Mouse (Mus musculus) heart, embryonic 11.5 days (tissue): Measurements from ENCODE around the gene Emc4. TPM values are rescaled to one million over a fixed set of nuclear protein-coding genes. Genes with fewer than 3 reads are reported as not detected.

ENCODE experiments used
- ATAC-seq: fragments of 200-750 bp; cut with Nextera tagmentation; replicated peaks from 2 replicates; pipeline ENCODE4 v1.8.0; 2017; ENCODE audit warnings: moderate library complexity; ENCODE audit not compliant: insufficient number of reproducible peaks, low FRiP score, low TSS enrichment
- H3K27ac ChIP-seq: fragments of 300-500 bp; sonication (generic); 2 replicates; pipeline ENCODE4 v1.5.1; 2014; ENCODE audit warnings: mild to moderate bottlenecking, low read depth, low read length
- H3K27me3 ChIP-seq: fragments of 300-500 bp; sonication (generic); 2 replicates; pipeline ENCODE4 v1.6.1; 2014; ENCODE audit warnings: mild to moderate bottlenecking, low read length, mixed read lengths; ENCODE audit not compliant: control insufficient read depth, insufficient read depth
- H3K36me3 ChIP-seq: fragments of 300-500 bp; sonication (generic); 2 replicates; pipeline ENCODE4 v1.6.1; 2014; ENCODE audit warnings: mild to moderate bottlenecking, low read length, moderate library complexity, mixed read lengths; ENCODE audit not compliant: control insufficient read depth, insufficient read depth
- H3K4me1 ChIP-seq: fragments of 300-500 bp; sonication (generic); 2 replicates; pipeline ENCODE4 v1.6.1; 2014; ENCODE audit warnings: low read length; ENCODE audit not compliant: control insufficient read depth, insufficient read depth
- H3K4me2 ChIP-seq: fragments of 300-500 bp; sonication (generic); 2 replicates; pipeline ENCODE4 v1.6.1; 2014; ENCODE audit warnings: mild to moderate bottlenecking, moderate library complexity
- H3K4me3 ChIP-seq: fragments of 300-500 bp; sonication (generic); 2 replicates; pipeline ENCODE4 v1.5.1; 2014; ENCODE audit warnings: low read depth, low read length
- H3K9ac ChIP-seq: fragments of 300-500 bp; sonication (generic); 2 replicates; pipeline ENCODE4 v1.6.1; 2014; ENCODE audit warnings: mild to moderate bottlenecking, low read depth, low read length, moderate library complexity
- H3K9me3 ChIP-seq: fragments of 300-500 bp; sonication (generic); replicated peaks from 2 replicates; pipeline ENCODE4 v1.6.1; 2016; ENCODE audit warnings: low read length; ENCODE audit not compliant: control insufficient read depth
- WGBS: fragments of 180-500 bp; shearing (Covaris S2); extraction: QIAGEN DNeasy Blood & Tissue Kit; methylation state at CpG from one replicate; pipeline ENCODE4 v1.1.7; 2014; ENCODE audit not compliant: insufficient replicate concordance; 5-methylcytosine and 5-hydroxymethylcytosine counted together
- polyA plus RNA-seq: library from polyadenylated mRNA; unstranded; fragments of >200 nt; fragmentation: Nextera tagmentation; extraction: Ambion mirVana; gene quantifications from 2 replicates; pipeline ENCODE4 v1.2.1, GENCODE M21; 2014

Gene Emc4
- polyA plus RNA-seq, 1 experiment from 2014 or later, result 92.1 TPM

DNA sequence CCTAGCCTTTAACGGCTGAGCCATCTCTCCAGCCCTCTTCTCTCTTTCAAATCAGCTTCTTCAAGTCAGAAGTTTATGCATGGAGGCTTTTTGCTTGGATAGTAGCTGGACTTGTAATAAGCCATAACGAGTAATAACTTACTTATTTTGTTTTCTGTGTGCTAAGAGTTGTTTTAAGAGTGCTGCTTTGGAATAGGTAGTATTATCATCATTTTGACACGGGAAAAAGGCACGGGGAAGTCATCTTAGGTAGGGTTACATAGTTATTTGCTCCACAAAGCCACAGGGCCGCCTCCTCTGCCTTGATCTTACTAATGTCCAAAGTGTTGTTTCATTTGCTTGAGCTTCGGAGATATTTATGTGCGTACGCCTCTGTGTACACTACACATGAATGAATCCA is 12.3 kb upstream of the Emc4 start:
- no peak overlapping the region for H3K27ac ChIP-seq
- no peak for ATAC-seq
- no peaks in the 10 kb centered on the region for H3K36me3 ChIP-seq
- H3K4me3 ChIP-seq, result peak overlapping the region; percentile 93
- no peaks in the 10 kb centered on the region for H3K9me3 ChIP-seq
- H3K27me3 ChIP-seq, result no peaks in the 10 kb centered on the region
- H3K4me2 ChIP-seq, result peak overlapping the region; percentile 85
- 55% methylated on average over 8 of the region's 8 CpGs for WGBS
- peaks cover 10% of the 10 kb centered on the region for H3K4me1 ChIP-seq
- H3K9ac ChIP-seq, result peak overlapping the region; percentile 98

DNA sequence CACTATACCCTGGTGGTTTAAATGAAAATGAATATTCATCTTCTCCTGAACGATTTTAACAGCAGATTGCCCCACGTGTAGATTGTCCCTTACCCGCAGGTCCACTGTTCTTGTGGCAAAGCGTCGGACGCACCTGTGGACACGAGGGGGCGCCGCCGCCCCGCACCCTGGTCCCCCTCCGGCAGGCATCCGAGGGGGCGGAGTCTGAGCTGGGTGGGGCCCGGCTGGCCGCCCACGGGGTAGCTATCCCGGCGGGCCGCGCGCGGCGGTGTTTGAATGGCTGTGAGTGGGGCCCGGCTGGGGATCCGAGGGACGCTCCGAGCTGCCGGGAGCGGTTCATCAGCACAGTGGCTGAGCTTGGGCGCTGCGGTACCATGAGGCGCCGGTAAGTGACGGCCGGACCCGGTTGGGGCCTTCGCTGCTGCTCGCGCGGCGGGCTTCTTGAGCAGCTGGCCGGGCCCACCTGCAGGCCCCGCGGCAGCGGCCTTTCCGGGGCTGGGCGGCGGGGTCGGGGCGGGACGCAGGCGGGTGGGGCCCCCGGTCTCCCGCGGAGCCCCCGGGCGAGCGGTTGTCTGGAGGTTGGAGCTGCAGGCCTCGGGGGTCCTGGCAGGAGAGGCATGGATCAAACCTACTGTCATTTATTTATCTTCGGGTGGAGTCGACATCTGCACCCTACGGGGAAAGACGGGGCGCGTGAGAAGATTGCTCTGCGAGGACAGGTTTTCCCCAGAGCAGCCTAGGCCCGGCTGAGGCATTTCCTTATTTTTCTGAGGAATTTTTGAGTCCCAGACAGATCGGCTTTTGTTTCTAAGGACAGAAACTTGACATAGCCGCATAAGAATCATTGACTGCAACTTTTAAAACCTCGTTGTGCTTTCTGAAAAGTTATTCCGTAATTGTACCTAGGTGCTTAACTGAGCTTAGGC is 11.4 kb upstream of the Emc4 start, which contains the start of gene Katnbl1:
Gene Katnbl1 (plus strand): TSS at position 239 of the 926 bp plus-strand sequence.
- Histone ChIP-seq H3K9ac (peak within 1 kb of the TSS; percentile 98), H3K36me3 (no peaks in the 10 kb centered on the region), H3K4me1 (peaks cover 10% of the 10 kb centered on the region), H3K27ac (peak within 1 kb of the TSS; percentile 87), H3K27me3 (no peaks in the 10 kb centered on the region), H3K4me2 (peak within 1 kb of the TSS; percentile 85), H3K9me3 (no peaks in the 10 kb centered on the region), H3K4me3 (peak within 1 kb of the TSS; percentile 93)
- peak; percentile 97 for ATAC-seq
- WGBS, result under 1% methylated on average over 72 of the region's 72 CpGs

DNA sequence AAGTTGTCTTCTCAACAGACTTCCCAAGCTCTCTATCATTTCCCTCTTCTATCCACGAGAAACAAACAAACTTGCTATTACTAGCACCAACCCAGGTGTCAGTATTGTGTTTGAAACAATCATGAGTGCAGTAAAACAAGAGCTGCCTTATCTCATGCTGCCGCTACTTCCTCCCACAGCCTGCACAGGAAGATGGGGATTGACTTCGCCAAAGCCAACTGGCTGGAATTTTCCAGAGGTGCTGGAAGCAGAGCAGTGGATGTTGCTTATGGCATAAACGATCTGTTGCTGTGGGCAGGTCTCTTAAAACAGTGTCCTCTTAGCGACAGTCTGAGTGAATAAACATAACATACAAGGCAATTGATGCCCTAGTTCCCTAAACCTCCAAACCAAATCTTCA is 6.8 kb upstream of the Emc4 start:
- H3K27me3 ChIP-seq, result no peaks in the 10 kb centered on the region
- 40% methylated on average over 5 of the region's 5 CpGs for WGBS

DNA sequence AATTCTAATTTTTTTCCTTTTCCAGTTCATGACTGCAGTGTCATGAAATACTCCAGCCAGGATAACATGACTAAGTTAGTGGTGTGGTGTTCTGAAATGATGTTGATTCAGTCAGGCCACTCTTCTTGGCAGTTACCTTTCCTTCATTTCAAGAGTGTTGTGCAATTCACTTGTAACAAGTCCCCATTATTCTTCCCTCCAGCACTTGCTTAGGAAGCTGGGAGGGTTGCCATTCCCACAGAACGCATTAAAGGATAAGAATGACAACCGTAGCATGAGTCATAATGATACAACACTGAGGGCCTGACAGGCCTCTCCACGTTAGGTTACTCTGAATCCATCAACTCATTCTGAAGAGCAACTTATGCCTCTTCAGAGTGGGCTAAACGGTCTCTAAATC is 5.3 kb upstream of the Emc4 start:
- Histone ChIP-seq H3K36me3 (no peaks in the 10 kb centered on the region), H3K9ac (no peak overlapping the region), H3K4me3 (no peak overlapping the region), H3K27me3 (no peaks in the 10 kb centered on the region), H3K4me1 (no peaks in the 10 kb centered on the region), H3K4me2 (no peak overlapping the region), H3K27ac (no peak overlapping the region), H3K9me3 (no peaks in the 10 kb centered on the region)
- WGBS, result 49% methylated on average over 4 of the region's 4 CpGs
- no peak for ATAC-seq

More for the DNA sequence above, 6.8 kb upstream of the Emc4 start:
- Histone ChIP-seq H3K36me3 (no peaks in the 10 kb centered on the region), H3K27ac (no peak overlapping the region), H3K4me3 (no peak overlapping the region), H3K4me1 (no peaks in the 10 kb centered on the region), H3K9ac (no peak overlapping the region), H3K9me3 (no peaks in the 10 kb centered on the region), H3K4me2 (no peak overlapping the region)
- ATAC-seq, result no peak

DNA sequence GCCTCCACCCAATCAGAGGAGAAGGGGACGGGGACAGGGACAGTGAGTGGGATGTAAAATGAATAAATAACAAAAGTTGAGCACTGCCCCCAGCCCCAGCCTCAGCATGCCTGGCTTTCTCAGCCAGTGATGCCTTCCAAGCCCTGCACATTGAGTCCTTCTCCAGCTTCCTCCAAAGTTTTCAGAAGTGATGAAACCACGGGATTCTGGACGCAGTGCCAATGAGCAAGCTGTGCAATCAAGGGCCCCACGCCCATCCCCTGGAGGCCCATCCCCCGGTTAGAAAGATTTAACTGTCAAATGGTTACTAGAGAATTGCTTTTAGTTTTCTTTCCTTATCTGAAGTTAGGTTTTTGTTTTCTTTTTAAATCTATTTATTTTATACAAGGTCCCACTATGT is 2.1 kb upstream of the Emc4 start:
- Histone ChIP-seq H3K4me1 (peaks cover 6% of the 10 kb centered on the region), H3K9me3 (no peaks in the 10 kb centered on the region), H3K4me2 (no peak overlapping the region), H3K36me3 (no peaks in the 10 kb centered on the region), H3K27ac (no peak overlapping the region), H3K9ac (no peak overlapping the region), H3K27me3 (no peaks in the 10 kb centered on the region), H3K4me3 (no peak overlapping the region)
- 72% methylated on average over 5 of the region's 5 CpGs for WGBS
- ATAC-seq, result no peak

DNA sequence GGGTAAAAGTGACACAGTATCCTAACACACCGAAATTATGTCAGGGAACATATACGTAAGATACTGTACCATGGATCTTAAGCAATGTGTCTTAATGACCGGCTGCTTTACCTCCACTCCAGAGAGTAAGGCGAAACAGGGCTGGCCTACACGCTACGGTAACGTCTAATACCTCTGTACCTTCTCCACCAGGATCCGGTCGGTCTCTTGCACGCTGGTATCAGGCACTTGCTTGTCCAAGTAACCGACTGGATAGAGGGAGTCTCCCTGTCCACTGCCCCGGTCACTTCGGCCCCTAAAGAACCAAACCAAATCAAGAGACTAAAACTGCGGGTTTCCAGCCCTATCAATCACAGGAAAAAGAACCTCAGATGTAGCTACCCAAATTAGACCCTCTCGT is 605 bp downstream of the Emc4 start:
- H3K27ac ChIP-seq, result peak overlapping the region; percentile 87
- H3K4me2 ChIP-seq, result peak overlapping the region; percentile 89
- peaks cover 6% of the 10 kb centered on the region for H3K4me1 ChIP-seq
- peaks cover 13% of the 10 kb centered on the region for H3K36me3 ChIP-seq
- no peaks in the 10 kb centered on the region for H3K27me3 ChIP-seq
- no peak for ATAC-seq
- H3K4me3 ChIP-seq, result peak overlapping the region; percentile 96
- no peaks in the 10 kb centered on the region for H3K9me3 ChIP-seq
- WGBS, result 17% methylated on average over 15 of the region's 15 CpGs
- H3K9ac ChIP-seq, result peak overlapping the region; percentile 88

DNA sequence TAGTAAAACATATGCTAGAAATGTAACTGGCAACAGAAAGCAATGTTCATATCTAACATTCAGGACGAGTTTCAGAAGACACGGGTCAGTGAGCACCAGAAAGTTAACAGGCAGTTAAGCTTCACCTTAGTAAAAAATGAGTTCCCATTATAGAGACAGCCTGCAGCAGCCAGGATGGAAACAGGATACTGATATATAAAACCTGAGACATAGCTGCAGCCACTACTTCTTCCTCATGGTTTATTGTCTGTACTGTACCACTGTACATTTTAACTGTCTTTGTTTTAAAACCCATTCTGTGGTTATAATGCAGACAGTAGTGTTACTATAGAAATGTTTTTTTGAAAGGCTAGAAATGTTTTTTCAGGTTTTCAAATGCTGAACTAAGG is 7.1 kb downstream of the Emc4 start:
- H3K4me1 ChIP-seq, result no peaks in the 10 kb centered on the region
- H3K4me3 ChIP-seq, result no peak overlapping the region
- H3K27ac ChIP-seq, result no peak overlapping the region
- WGBS, result 78% methylated on average over 2 of the region's 2 CpGs
- peaks cover 42% of the 10 kb centered on the region for H3K36me3 ChIP-seq
- no peaks in the 10 kb centered on the region for H3K9me3 ChIP-seq
- H3K27me3 ChIP-seq, result no peaks in the 10 kb centered on the region
- H3K4me2 ChIP-seq, result no peak overlapping the region
- no peak for ATAC-seq
- H3K9ac ChIP-seq, result no peak overlapping the region

DNA sequence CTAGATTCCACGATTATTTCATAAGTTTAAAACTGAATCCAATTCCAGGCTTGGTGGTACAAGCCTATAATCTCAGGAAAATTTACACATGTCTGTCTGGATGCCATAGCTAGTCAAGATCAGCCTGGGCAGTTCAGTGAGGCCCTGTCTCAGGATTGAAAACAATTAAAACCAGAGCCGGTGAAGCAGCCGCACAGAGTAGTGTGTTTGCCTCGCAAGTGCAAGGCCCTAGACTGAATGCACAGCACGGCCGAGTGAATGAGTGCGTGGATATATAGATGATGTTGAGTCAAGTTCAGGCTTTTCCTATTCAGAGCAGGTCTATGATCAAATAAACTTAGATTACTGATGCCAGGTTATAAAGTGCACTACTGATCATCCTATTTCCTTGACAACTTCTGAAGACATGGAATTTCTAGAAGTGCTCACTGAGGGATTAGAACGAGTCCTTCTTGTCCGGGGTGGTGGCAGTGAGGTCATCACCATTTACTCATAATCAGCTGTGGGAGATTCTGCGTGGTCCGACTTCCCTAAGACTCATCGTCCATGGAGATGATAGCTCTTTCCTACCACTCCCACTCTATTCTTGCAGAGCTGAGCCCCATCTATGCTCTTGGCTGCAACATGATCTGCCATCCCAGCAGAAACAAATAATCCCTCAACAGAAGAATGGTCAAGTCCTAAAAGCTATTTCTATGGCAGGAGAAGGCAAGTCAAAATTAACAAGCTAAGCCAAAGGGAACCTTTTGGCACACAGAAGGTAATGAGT is 7.6 kb downstream of the Emc4 start:
- 89% methylated on average over 12 of the region's 12 CpGs for WGBS
- Histone ChIP-seq H3K4me2 (no peak overlapping the region), H3K4me1 (no peaks in the 10 kb centered on the region), H3K4me3 (no peak overlapping the region), H3K27ac (no peak overlapping the region), H3K9ac (no peak overlapping the region), H3K36me3 (peaks cover 43% of the 10 kb centered on the region), H3K27me3 (no peaks in the 10 kb centered on the region), H3K9me3 (no peaks in the 10 kb centered on the region)
- no peak for ATAC-seq
